Mouse (Mus musculus) lung, embryonic 14.5 days (tissue): ENCODE data around the gene Egln2. TPM values are rescaled to one million over a fixed set of nuclear protein-coding genes. Genes with fewer than 3 reads are reported as not detected.

ENCODE experiments used
- ATAC-seq: fragments of 200-750 bp; cut with Nextera tagmentation; 2 replicates; pipeline ENCODE4 v1.8.0; 2017; ENCODE audit warnings: mild to moderate bottlenecking, moderate TSS enrichment, moderate library complexity; ENCODE audit not compliant: insufficient read depth
- DNase-seq: peaks from one replicate; pipeline ENCODE4 v3.0.0-alpha.2; 2015
- H3K27ac ChIP-seq: fragments of 300-500 bp; sonication (generic); 2 replicates; pipeline ENCODE4 v1.5.1; 2014; ENCODE audit warnings: low read depth, mild to moderate bottlenecking, moderate library complexity
- H3K27me3 ChIP-seq: fragments of 300-500 bp; sonication (generic); 2 replicates; pipeline ENCODE4 v1.6.1; 2014; ENCODE audit warnings: low read length, control low read depth; ENCODE audit not compliant: insufficient read depth
- H3K36me3 ChIP-seq: fragments of 300-500 bp; sonication (generic); 2 replicates; pipeline ENCODE4 v1.6.1; 2014; ENCODE audit warnings: control low read depth; ENCODE audit not compliant: insufficient read depth
- H3K4me1 ChIP-seq: fragments of 300-500 bp; sonication (generic); 2 replicates; pipeline ENCODE4 v1.6.1; 2014; ENCODE audit warnings: antibody characterized with exemption, control low read depth; ENCODE audit not compliant: insufficient read depth
- H3K4me2 ChIP-seq: fragments of 300-500 bp; sonication (generic); 2 replicates; pipeline ENCODE4 v1.6.1; 2014; ENCODE audit warnings: mild to moderate bottlenecking
- H3K4me3 ChIP-seq: fragments of 300-500 bp; sonication (generic); 2 replicates; pipeline ENCODE4 v1.5.1; 2014; ENCODE audit warnings: low read depth, low read length
- H3K9ac ChIP-seq: fragments of 300-500 bp; sonication (generic); 2 replicates; pipeline ENCODE4 v1.6.1; 2014
- H3K9me3 ChIP-seq: fragments of 300-500 bp; sonication (generic); 2 replicates; pipeline ENCODE4 v1.6.1; 2016; ENCODE audit warnings: low read depth, low read length, control low read depth
- CTCF ChIP-seq: IDR thresholded peaks from 2 replicates; pipeline ENCODE4 v1.5.1; 2016; ENCODE audit warnings: antibody characterized with exemption, low read depth
- WGBS: fragments of 180-500 bp; shearing (Covaris S2); extraction: QIAGEN DNeasy Blood & Tissue Kit; methylation state at CpG from one replicate; pipeline ENCODE4 v1.1.7; 2014; 5-methylcytosine and 5-hydroxymethylcytosine counted together
- polyA plus RNA-seq: library from polyadenylated mRNA; unstranded; fragments of >200 nt; fragmentation: Nextera tagmentation; extraction: Ambion mirVana; gene quantifications from 2 replicates; pipeline ENCODE4 v1.2.1, GENCODE M21; 2014

The Egln2 gene
- polyA plus RNA-seq, 1 experiment from 2014 or later = 50.0 TPM

DNA sequence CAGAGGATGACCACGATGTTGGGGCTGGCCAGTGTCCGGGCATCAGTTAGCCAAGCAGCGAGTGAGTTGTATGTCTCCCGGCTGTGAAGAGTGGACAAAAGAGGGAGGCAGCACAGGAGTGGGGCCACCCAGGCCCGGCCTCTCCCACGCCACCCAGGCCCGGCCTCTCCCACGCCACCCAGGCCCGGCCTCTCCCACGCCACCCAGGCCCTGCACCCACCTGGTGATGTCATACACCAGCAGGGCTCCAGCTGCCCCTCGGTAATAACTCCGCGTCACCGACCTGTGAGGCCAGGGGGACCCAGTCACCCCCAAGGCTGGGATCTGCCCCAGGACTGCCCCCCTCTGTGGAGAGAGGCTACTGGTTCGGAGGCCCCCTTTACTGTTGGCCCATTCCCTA is 7.9 kb upstream of the Egln2 start:
- Histone ChIP-seq H3K4me2 (no peak overlapping the region), H3K9ac (no peak overlapping the region), H3K4me1 (peaks cover 9% of the 10 kb centered on the region), H3K36me3 (peaks cover 49% of the 10 kb centered on the region), H3K4me3 (no peak overlapping the region), H3K9me3 (no peaks in the 10 kb centered on the region), H3K27me3 (no peaks in the 10 kb centered on the region), H3K27ac (no peak overlapping the region)
- no peak for TF ChIP-seq CTCF
- ATAC-seq = no peak
- no peak for DNase-seq
- 90% methylated on average over 15 of the region's 15 CpGs for WGBS

DNA sequence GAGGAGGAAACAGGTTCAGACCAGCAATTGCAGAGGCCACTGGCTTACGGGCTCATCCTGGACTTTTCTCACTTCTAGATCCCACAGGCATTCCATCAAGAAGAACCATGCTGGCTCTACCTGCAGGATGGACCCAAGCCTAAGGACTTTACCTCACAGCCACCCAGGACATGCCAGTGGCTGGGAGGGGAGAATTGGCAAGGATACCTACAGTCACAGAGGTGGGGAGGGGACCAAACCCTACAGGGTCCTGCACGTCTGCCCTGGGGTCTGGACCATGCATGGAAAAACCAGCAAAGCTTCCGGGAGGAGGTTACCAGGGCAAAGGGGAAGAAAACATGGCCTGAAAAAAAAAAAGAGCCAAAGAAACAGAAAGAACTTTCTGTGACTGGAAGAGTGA is 4.4 kb upstream of the Egln2 start:
- WGBS = 86% methylated on average over 3 of the region's 3 CpGs
- H3K27me3 ChIP-seq = no peaks in the 10 kb centered on the region

DNA sequence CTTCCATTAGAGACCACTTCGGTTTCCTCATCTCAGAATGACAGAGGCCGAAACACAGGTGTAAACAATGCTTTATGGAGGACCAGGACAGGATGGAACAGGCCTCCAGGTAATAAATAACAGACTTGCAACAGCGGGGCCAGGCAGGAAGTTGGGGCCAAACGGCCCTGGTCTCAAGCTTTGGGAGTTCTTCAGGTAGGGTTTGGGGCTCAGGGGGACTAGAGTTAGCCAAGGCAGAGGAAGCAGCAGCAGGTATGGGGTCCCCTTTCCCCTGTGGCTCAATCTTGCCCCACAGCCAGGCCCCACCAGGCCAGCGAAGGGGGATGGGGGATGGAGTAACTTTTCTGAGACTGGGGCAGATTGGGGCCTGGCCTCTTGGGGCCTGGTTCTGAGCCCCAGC is 1.8 kb upstream of the Egln2 start:
- Histone ChIP-seq H3K9ac (no peak overlapping the region), H3K4me1 (peaks cover 14% of the 10 kb centered on the region), H3K36me3 (peaks cover 46% of the 10 kb centered on the region), H3K9me3 (no peaks in the 10 kb centered on the region), H3K27ac (no peak overlapping the region), H3K4me2 (no peak overlapping the region), H3K27me3 (no peaks in the 10 kb centered on the region), H3K4me3 (no peak overlapping the region)
- ATAC-seq (no peak), DNase-seq (no peak)
- WGBS = 84% methylated on average over 5 of the region's 5 CpGs
- no peak for TF ChIP-seq CTCF

More for the DNA sequence above, 4.4 kb upstream of the Egln2 start:
- Histone ChIP-seq H3K9me3 (no peaks in the 10 kb centered on the region), H3K4me3 (no peak overlapping the region), H3K36me3 (peaks cover 49% of the 10 kb centered on the region), H3K27ac (no peak overlapping the region), H3K9ac (no peak overlapping the region), H3K4me2 (no peak overlapping the region), H3K4me1 (no peaks in the 10 kb centered on the region)
- DNase-seq = no peak
- ATAC-seq = no peak
- no peak for TF ChIP-seq CTCF

DNA sequence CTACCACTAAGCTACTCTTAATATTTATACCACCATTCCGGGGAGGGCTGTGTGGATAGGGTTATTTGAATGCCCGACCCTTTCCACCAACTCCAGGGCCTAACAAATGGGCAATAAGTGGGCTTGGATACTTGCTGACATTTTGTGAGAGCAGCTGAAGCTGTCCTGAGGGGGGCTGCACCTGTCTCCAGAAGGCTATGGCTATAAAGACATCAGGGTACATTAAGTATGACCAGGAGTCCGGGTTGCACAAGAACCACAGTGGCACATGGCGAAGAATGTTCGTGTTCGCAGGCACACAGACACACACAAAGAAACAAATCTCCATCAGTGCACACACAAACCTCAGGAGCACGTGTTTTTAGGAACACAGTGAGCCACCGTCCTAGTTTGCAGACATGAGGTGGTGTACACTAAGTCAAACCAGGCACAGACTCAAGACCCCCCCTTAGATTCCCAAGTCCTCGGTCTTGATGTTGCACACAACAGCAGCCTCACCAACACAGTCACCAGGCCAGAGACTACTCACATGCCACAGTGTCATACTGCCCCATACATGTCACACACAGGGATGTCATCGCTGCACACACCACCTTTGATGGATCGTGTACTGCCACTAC is 983 bp upstream of the Egln2 start:
- H3K4me1 ChIP-seq = peaks cover 18% of the 10 kb centered on the region
- H3K27me3 ChIP-seq = no peaks in the 10 kb centered on the region
- H3K4me2 ChIP-seq = peak overlapping the region; percentile 82
- H3K27ac ChIP-seq = peak overlapping the region; percentile 98; the same call in 1 of the 2 replicates
- no peak for TF ChIP-seq CTCF
- peak overlapping the region; percentile 85 for H3K9ac ChIP-seq
- DNase-seq = no peak
- no peak for ATAC-seq
- 70% methylated on average over 11 of the region's 11 CpGs for WGBS
- peaks cover 46% of the 10 kb centered on the region for H3K36me3 ChIP-seq
- no peaks in the 10 kb centered on the region for H3K9me3 ChIP-seq
- peak overlapping the region; percentile 71 for H3K4me3 ChIP-seq

DNA sequence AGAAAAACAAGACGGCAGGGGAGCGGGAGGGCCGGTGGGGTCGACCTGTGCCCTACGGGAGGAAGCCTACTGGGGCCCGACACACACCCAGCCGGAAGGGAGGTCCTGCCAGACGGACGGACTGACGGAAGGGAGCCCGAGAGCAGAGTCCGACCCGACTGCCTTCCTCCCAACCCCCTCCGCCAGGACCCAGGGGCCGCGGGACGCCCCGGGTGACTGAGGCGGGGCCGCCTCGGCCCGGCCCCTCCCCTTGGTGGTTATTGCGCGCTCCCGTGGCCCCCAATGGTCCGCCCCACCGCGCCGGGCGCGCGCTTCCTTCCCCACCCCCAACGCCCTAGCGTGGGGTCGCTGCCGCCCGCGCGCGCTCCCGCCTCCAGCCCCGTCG is 381 bp downstream of the Egln2 start:
- peak; percentile 72 for ATAC-seq
- H3K4me3 ChIP-seq = peak overlapping the region; percentile 71
- H3K4me2 ChIP-seq = peak overlapping the region; percentile 82
- no peaks in the 10 kb centered on the region for H3K27me3 ChIP-seq
- peaks cover 18% of the 10 kb centered on the region for H3K4me1 ChIP-seq
- H3K9me3 ChIP-seq = no peaks in the 10 kb centered on the region
- WGBS = under 1% methylated on average over 43 of the region's 43 CpGs
- peak; percentile 92 for DNase-seq
- H3K36me3 ChIP-seq = peaks cover 46% of the 10 kb centered on the region
- peak overlapping the region; percentile 98 for H3K27ac ChIP-seq
- TF ChIP-seq CTCF = no peak
- H3K9ac ChIP-seq = peak overlapping the region; percentile 85

DNA sequence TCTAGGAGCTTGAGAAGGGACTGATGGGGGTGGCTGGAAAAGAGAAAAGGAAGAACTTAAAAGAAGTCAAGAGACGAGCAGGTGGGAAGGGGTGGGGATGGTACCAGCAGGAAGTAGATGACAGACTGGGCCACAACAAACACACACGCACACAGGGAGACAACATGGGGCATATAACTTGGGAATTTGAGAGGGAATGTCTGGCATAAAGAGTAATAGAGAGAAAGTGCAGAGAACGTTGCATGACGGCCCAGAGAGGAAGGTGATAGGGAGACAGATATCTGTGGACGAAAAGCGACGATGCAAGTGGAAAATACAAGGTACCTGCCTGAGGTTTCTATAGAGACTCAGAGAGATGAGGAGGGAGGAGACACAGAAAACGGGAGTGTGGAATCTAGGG is 906 bp downstream of the Egln2 start:
- ATAC-seq (no peak), DNase-seq (no peak)
- Histone ChIP-seq H3K27ac (peak overlapping the region; percentile 98; the same call in 1 of the 2 replicates), H3K27me3 (no peaks in the 10 kb centered on the region), H3K4me1 (peaks cover 18% of the 10 kb centered on the region), H3K4me3 (peak overlapping the region; percentile 71), H3K4me2 (peak overlapping the region; percentile 82), H3K9ac (peak overlapping the region; percentile 85), H3K36me3 (peaks cover 44% of the 10 kb centered on the region), H3K9me3 (no peaks in the 10 kb centered on the region)
- TF ChIP-seq CTCF = no peak
- WGBS = 2% methylated on average over 8 of the region's 8 CpGs

DNA sequence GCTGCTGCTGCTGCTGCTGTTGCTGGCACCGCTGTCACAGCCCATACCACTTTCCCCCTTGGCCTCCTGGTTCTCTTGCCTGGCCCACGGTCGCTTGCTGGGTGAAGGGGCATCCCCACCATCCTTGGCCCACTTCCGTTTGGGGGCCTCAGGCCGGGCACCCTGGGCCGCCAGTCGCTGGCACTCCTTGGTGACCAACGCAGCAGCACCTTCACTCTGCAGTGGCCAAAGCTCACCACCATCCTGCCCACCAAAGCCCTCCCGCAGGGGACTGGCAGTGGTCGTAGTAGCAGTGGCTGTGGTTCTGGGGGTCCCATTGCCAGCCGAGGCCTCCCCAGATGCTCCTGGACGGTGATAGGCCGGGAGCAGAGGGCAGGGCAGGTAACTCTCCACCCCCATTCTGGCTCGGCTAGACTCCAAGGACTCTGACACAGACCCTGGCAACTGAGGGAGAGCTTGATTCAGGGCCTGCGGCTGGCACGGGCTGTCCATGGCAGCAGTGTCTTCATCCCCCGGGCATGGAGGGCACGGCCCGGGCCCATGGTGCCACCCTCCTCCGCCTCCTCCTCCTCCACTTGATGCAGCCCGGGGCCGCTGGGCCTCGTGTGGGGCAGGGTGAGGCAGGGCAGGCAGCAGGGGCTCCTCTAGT is 1.5 kb downstream of the Egln2 start:
- DNase-seq (no peak), ATAC-seq (no peak)
- Histone ChIP-seq H3K9me3 (no peaks in the 10 kb centered on the region), H3K4me1 (peaks cover 18% of the 10 kb centered on the region), H3K27ac (no peak overlapping the region), H3K4me2 (peak overlapping the region; percentile 82), H3K4me3 (peak overlapping the region; percentile 71), H3K36me3 (peaks cover 45% of the 10 kb centered on the region), H3K9ac (peak overlapping the region; percentile 85), H3K27me3 (no peaks in the 10 kb centered on the region)
- no peak for TF ChIP-seq CTCF
- 63% methylated on average over 23 of the region's 23 CpGs for WGBS
